Mouse (Mus musculus): ENCODE measurements at regions not wholly inside any gene's neighbourhood (a gene's known extent, or its start where the extent isn't known, plus 50 kb on each side); places are given as distances from the start of the nearest gene placed in this dataset.
"Not testable (repeated sequence)": the region's sequence is repeated elsewhere in the genome, so short reads cannot be mapped to it uniquely, and the experiment has no call there.

DNA sequence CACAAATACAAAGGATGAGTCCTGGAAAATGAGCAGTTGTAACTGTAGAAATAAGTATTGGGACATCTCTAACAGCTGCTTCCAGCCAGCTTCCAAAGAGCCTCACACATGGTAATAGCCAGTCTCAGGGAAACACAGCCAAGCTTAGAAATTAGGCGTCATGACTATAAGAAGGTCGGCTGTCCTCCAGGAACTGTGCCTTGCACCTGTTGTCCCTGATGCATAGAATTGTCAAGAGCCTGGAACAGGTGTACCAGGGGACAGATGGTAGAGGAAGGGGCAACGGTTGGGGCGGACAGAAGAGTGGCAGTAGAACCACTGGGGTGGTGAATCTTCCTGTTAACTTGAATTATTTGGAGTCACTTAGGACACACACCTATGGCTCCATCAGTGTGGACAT is 162.1 kb downstream of the Trib2 start:
- DNase-seq (ENCODE audit: extremely low read depth, low read depth) = no peak

DNA sequence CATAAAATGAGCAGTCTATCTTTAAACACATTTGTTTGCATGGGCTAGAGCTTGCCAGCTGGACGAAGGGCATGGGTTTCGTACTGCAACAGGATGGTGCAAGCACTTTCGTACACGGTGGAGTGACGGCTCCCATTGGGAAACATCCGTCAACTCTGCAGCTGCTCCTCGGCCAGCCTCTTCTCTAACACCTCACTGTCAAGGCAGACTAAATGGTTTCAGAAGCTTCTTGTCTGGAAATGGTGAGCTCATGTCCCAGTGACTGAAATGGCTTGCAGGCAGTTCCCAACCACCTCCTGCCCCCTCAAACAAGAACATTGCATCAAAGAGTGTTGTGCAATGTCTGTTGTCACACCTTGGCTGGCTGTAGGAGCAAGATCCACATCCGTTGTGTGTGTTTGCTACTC is 163.4 kb downstream of the Trib2 start:
- DNase-seq (ENCODE audit: extremely low read depth, low read depth) = no peak

DNA sequence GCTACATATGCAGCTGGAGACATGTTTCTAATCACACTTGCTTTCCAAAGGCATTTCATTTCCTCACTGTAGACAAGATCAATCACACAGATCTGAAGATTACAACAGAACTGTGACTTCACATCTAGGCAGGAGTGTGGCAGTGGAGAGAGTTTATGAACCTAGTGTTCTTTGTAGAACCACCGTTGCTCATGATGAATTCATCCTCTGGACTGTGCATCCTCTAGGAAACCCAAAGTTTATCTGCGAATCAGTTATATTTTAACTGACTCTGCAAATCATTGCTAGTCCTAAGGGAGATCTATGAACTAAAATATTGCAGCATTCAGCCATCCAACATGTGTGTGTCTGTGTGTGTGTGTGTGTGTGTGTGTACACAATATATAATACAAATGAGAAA is 165.4 kb downstream of the Trib2 start:
- no peak for DNase-seq (ENCODE audit: extremely low read depth, low read depth)

DNA sequence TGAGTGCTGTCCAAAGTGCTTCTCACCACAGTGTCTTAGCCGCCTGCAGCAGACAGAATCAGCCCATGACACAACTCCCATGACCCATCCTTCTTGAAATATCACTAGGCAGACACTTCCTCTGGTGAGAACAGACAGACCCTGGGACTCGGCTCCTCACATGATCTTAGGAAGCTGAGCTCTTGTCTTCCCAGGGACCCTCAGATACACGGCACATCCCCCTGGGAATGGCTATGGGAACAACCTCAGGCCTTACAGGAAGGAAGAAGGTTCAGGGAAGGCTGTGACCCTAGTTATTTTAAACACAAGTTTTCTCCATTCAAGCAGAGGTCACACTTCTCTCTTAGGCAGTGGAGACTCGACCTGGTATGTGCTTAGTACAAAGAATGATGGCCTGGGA is 166.8 kb downstream of the Trib2 start:
- no peak for DNase-seq (ENCODE audit: extremely low read depth, low read depth)

DNA sequence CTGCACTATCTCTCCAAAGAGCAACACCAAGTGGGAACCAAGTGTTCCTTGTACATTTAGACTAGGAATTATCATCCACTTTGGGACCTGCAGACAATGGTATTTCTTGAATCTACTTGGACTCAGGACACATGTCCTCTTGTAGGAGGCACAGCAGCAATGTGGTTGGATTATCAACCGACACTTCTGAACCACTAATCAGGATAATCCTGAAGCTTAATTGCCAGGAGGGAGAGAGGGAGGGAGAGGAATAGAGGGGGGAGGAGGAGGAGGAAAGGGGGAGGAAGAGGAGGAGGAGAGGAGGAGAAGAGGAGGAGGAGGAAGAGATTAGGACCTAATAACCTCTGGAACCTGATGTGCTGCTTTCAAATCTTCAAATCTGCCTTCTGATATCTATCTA is 167.5 kb downstream of the Trib2 start:
- no peak for DNase-seq (ENCODE audit: extremely low read depth, low read depth)

DNA sequence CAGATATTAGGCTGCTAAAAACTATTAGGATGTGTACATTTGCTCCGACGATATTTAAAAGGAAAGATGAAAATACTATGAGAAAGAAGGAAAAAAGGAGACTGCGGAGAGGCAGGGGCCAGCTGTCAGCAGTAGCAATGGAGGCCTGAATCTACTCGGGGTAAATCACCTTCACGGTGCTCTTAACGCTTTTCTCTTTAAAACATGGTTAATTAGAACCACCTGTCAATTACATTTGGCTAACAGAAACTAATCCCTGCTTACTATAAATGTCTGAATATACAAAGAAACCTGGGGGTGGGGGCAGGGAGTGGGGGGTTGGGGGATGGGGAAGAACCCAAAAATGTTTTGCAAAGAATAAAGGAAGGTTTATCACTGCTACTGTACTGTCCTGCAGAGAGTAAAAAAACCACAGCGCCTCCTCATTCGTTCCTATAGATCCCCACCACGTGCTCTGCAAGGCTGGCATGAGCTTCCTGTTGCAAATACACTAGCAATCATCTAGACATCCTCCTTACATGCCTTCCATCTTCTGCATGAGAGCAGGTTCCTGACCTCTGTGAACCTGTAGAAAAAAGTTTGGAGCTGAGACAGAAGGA is 172.5 kb downstream of the Trib2 start:
- DNase-seq (ENCODE audit: extremely low read depth, low read depth) = no peak

DNA sequence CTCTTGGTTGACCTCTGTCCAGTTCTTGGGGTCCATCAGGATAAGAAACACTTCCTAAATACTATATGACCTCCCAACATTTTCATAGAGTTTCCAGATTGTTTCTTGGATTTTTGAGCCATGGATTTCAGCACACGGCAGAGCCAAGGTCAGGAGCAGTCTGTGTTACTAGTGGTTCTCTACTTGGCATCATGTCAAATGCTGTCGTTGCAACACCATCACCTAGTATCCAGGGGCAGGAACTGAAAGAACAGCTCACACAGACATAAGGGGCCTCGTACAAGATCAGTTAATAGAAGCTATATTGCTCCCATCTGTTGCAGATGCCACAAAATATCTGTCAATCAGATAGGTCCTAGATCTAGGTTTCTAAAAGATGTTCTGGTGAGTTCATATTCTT is 173.1 kb downstream of the Trib2 start:
- DNase-seq (ENCODE audit: extremely low read depth, low read depth) = no peak

DNA sequence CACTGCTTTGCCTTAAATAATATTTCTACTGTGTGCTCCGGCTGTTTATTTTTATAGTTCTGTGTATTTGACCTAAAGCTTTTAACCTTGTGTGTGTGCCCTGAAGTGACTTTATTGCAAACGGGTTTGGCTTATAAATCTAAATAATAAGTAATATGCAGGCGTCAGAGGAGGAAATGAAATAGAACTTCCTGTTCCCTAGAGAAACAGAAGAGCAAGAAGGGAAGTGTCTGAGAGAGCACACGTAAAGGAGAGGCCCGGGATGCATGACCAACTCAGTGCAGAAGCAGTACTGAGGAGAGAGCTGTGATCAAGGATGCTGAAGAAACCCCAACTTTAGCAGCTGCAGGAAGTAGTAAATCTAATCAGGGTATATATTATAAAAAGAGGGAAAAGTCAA is 176.4 kb downstream of the Trib2 start:
- DNase-seq (ENCODE audit: extremely low read depth, low read depth) = no peak

DNA sequence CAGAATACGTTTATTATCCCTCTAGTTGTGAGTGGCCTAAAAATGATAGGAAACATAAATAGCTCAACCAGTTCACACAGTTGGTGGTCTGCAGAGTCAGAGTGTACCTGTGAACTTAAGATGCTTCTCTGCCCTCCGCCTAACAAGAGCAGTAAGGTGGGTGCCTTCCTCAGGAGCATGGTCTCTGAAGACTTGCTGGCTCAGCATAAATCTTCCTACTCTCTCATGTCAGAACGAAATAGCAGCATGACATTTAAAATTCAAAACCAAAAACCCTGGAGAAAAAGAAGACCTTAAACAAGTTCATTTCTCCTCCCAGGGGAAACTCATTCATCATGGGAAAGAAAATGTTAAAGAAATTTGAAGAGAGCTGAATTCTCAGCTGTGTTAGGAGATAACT is 186.8 kb downstream of the Trib2 start:
- no peak for DNase-seq (ENCODE audit: extremely low read depth, low read depth)

DNA sequence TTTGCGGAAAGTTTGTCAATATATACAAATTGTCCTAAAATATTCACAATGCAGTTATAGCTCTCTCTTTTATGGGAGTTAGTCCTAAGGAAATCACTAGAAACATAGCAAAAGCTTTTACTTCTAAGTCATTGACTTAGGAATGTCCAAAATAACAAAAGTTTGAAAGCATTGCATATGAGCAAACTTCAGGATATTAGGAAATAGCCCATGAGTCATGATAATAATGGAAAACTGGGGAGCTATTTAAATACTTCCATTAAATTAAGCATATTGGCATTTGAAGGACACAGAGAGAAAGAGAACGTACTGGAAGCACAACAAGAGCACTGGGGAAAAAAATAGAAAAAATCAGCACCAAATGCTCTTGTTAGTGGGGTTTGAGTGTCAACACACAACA is 197.2 kb downstream of the Trib2 start:
- DNase-seq (ENCODE audit: extremely low read depth, low read depth) = no peak

DNA sequence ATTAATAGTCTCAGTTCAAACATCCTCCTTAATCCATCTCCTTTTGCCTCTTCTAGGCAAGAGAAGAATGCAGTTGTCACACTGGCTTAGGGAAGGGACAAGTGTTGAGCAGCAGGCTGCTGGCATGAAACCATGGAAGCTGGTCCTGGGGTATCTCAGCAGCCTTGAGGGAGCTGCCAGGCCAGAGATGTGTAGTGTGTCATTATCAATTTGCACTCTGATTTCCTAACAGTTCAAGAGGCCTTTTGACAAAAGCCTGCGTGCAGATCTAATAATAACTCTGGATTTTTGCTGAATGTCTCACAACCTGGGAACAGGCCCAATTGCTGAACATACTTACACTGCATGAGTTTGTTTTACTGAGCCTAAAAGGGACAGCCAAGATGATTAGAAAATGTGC is 199.4 kb downstream of the Trib2 start:
- DNase-seq (ENCODE audit: extremely low read depth, low read depth) = no peak

DNA sequence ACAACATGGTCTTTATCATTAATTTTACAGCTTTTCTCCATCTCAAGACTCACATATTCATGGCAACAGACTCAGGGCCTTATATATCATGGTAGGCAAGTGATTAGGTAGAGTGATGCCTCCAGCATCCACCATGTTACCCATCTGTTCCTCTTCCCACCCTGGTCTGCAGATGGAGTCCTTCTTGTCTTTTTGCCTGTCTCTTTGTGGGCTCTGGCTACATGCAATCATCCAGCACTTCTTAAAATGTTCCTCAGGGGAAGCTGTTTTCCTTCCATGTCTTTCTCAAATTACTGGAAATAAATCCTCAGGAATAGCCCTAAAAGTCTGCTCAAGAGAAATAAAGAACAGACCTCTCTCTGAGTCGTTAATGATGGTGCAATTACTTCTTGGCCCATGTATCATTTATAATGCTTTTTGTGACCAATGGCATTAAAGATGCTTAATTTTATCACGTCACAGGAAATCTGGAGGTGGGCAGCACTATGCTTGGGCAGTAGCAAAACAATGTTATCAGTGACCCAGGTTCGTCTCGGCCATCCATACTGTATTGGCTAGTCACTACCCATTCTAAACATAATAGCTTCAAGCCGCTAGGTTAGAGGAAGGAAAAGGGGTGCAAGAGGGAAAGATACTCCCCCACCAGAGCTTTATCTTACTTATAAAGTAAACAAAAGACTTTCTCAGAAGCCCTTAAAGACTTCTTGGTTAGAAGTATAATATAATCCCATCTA is 204.7 kb downstream of the Trib2 start:
- DNase-seq (ENCODE audit: extremely low read depth, low read depth) = no peak

DNA sequence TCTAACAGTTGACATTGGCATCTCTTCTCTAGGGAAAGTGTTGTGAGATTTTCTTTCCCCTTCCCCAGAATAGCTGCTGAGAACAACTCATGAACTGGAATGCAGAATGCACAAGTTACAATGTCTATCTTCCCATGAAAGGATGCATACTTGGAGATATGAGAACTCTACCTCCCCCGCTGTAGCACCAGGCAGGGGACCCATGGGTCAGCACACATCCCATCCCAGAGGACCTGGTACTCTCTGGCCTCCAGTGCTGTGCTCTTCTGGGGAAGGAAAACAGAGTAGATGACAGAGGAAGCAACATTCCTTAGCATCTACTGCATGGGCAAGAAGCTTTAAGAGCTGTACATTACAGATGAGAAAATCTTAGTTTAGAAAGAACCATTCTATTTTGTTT is 209.6 kb downstream of the Trib2 start:
- DNase-seq (ENCODE audit: extremely low read depth, low read depth) = no peak

DNA sequence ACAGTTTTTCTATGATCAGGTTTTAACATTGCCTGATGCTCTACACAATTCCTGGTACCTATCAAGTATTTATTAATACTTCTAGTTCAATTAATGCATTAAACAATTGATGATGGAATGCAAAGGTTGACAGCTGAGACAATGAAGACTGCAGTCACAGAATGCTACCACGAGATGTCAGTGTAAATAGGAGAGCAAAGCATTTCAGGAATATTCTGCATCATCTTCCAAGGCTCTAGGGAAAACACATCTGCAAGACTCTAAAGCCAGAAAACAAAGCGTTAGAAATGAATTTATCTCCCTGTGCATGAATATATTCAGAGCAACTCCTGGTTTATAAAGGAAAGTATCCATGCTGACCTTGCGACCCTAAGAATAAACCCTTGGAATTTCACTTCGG is 210.6 kb downstream of the Trib2 start:
- no peak for DNase-seq (ENCODE audit: extremely low read depth, low read depth)

DNA sequence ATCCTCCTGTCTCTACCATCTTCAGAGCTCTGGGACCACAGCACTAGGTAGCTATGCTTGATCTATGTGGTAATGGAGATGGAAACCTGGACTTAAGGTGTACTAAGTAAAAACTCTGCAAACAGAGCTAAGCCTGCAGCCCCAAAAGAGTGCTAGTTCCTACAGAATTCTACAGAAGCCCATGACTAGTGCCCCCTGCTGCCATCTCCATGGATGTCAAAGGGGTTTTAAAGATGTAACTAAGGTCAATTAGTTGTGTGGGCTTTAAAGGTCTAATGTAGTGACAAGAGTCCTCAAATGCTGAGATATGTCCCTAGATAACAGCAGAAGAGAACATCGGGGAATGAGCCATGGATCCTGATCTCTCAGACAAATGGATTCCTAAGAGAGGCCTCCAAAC is 212.1 kb downstream of the Trib2 start:
- DNase-seq (ENCODE audit: extremely low read depth, low read depth) = no peak

DNA sequence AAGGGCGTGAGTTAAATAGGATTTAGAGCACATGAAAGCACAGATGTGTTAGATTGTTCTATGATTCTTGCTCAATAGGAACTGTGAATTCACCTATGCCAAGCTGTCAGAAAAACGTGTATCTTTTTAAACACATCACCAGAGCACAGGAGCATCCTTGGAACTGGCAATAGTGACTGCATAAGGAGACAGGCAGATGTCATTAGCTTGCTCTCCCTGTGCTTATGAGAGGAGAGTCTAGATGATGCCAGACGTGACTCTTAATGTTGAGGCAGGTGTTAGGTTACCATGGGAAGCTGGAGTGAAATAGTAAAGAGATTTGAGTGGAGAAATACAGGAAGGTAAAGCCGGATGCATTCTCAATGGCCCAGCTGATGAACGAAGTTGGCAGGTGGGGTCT is 212.8 kb downstream of the Trib2 start:
- DNase-seq (ENCODE audit: extremely low read depth, low read depth) = no peak

DNA sequence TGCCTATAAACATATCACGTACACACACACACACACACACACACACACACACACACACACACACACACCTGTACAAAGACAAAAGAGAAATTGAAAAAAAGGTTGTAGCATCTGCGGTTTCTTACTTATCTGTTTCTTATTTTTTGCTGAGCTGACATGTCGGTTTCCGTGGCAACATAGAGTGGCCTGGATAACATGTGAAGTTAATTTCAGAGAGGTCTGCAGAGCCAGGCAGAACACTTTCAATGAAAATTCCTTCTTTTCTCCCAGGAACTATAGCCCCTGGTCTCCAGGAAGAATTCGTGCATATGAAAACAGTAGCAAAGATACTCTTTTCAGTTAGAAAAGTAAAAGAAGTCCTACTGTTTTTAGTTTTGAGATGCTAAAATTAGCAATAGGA is 213.4 kb downstream of the Trib2 start:
- DNase-seq (ENCODE audit: extremely low read depth, low read depth) = no peak

DNA sequence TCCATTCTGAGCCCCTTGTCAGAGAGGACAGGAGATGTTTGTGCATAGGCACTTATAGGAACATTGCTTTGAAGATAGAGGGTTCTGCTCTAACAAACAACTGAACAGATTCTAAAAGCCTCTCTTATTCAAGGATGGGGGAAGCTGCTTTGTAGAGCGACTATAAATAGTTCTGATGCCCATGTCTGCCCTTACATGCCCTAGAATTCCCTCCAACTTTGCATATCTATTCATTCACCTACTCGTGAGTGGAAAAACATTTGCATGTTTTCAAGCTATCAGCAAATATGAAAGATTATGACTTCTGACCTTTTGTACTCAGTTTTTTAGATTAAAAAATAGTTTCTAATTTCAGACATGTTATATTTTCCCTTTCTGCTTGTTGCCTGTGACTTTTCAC is 222.0 kb downstream of the Trib2 start:
- DNase-seq (ENCODE audit: extremely low read depth, low read depth) = no peak

DNA sequence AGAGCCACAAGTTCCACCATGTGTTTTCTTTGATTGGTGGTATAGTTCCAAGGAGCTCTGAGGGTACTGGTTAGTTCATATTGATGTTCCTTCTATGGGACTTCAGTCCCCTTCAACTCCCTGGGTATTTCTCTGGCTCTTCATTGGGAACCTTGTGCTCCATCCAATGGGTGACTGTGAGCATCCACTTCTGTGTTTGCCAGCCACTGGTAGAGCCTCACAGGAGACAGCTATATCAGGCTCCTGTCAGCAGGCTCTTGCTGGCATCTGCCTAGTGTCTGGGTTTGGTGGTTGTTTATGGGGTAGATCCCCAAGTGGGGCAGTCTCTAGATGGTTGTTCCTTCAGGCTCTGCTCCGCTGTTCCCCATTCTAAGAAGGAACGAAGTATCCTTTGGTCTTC is 228.9 kb downstream of the Trib2 start:
- not testable (repeated sequence) for DNase-seq (ENCODE audit: extremely low read depth, low read depth)

DNA sequence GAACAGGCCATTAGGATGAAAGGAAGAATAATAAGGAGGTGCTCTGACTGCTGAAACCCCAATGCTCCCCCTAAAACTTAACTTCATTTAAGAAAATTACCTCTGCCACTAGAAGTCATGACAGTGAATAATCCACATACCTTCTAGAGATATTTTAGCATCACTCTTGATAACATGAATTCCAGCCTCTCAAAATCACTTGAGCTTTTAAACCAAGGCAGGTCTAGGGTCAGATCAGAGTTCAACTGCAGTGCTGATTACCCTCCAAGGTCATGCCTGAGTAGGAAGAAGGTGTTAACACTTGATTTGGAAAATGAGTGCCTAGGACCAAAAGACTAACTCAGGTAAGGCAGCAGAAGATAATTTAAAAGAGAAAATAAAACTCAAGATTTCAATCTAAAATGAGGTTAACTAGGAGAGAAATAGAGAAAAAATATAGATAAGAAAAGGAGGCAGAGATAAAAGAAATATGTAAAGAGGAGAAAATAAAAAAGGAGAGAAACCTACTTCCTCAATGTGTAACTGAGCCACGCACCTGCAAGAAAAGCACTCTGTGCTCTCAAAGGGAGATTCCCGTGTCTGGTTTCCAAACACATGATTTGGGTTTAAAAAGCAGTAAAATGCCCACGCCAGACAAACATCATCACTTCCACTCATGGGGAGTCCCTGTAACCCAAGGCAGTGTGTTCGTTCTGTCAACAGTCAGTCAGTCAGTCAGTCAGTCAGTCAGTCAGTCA is 229.8 kb downstream of the Trib2 start:
- no peak for DNase-seq (ENCODE audit: extremely low read depth, low read depth)

DNA sequence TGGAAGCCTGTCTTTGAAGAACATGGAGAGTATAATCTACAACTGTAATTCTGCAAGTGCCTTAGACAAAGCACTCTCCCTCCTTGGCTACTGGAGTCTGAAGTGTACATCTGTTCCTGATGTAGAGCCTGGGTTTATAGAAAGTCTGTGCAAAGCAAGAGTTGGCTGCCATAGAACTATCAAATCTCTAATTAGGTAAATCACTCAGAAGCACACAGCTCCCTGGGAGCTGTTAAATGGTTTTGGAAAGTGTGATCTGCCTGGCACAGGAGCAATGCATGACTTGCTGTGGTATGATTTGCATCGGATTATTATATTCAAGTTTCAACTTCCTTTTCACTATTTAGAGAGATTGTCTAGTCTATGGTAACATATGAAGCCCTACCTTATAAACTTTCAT is 230.9 kb downstream of the Trib2 start:
- DNase-seq (ENCODE audit: extremely low read depth, low read depth) = no peak

DNA sequence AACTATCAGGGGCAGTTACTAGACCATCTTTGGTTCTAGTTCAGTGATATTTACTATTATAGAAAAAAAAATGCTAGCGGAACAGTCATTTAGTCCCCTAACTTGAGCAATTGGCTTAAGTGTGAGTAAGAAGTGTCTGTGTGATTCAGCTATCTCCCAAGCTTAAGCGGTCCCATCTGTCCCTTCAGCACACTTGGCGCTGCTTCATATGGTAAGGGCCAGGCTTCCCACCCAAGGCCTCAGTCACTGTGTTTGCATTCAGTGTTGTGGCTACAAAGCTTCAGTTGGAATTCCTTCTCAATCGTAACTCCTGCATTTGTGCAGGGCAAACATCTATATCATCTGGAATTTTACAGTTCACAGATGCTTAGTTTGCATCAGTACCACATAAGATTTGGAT is 232.0 kb downstream of the Trib2 start:
- no peak for DNase-seq (ENCODE audit: extremely low read depth, low read depth)

DNA sequence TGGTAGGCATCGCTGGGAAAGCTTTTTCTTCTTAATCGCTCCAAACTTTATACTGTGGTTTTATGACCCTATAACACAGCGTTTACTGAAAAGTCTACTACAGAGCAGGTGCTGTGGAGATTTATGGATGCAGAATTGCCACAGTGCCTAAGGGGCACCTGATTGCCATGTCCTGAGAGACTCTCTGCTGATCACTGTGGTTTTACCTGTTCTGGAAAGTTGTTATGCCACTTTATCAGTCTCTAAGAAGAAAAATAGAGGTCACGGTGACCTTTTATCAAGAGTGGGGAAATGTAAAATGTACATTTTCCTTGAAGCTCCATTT is 250.0 kb downstream of the Trib2 start:
- no peak for DNase-seq (ENCODE audit: extremely low read depth, low read depth)
